Mouse (Mus musculus) kidney, embryonic 15.5 days (tissue): ENCODE measurements around the gene Hsd17b1. TPM values are rescaled to one million over a fixed set of nuclear protein-coding genes. Genes with fewer than 3 reads are reported as not detected.
A peak's percentile ranks its signal among the peaks of the same experiment; 100 is the strongest.

Source experiments
- ATAC-seq: fragments of 200-750 bp; cut with Nextera tagmentation; replicated peaks from 2 replicates; pipeline ENCODE4 v1.8.0; 2017; ENCODE audit warnings: moderate TSS enrichment; ENCODE audit not compliant: low FRiP score
- H3K27ac ChIP-seq: fragments of 300-500 bp; sonication (generic); 2 replicates; pipeline ENCODE4 v1.5.1; 2015; ENCODE audit warnings: mild to moderate bottlenecking, inconsistent platforms
- H3K27me3 ChIP-seq: fragments of 300-500 bp; sonication (generic); 2 replicates; pipeline ENCODE4 v1.6.1; 2015; ENCODE audit warnings: inconsistent platforms
- H3K36me3 ChIP-seq: fragments of 300-500 bp; sonication (generic); 2 replicates; pipeline ENCODE4 v1.6.1; 2015; ENCODE audit warnings: inconsistent platforms
- H3K4me1 ChIP-seq: fragments of 300-500 bp; sonication (generic); 2 replicates; pipeline ENCODE4 v1.6.1; 2015; ENCODE audit warnings: inconsistent platforms
- H3K4me2 ChIP-seq: fragments of 300-500 bp; sonication (generic); 2 replicates; pipeline ENCODE4 v1.6.1; 2015; ENCODE audit warnings: moderate library complexity, mild to moderate bottlenecking, inconsistent platforms
- H3K4me3 ChIP-seq: fragments of 300-500 bp; sonication (generic); replicated peaks from 2 replicates; pipeline ENCODE4 v1.5.1; 2015; ENCODE audit warnings: mild to moderate bottlenecking, inconsistent platforms
- H3K9ac ChIP-seq: fragments of 300-500 bp; sonication (generic); 2 replicates; pipeline ENCODE4 v1.6.1; 2015; ENCODE audit warnings: mild to moderate bottlenecking, inconsistent platforms
- H3K9me3 ChIP-seq: fragments of 300-500 bp; sonication (generic); replicated peaks from 2 replicates; pipeline ENCODE4 v1.6.1; 2016; ENCODE audit warnings: inconsistent platforms
- WGBS: fragments of 180-500 bp; shearing (Covaris S2); methylation state at CpG from one replicate; pipeline ENCODE4 v1.1.7; 2015; ENCODE audit warnings: mixed read lengths; 5-methylcytosine and 5-hydroxymethylcytosine counted together
- polyA plus RNA-seq: library from polyadenylated mRNA; unstranded; fragments of >200 nt; fragmentation: Nextera tagmentation; extraction: Ambion mirVana; gene quantifications from 2 replicates; pipeline ENCODE4 v1.2.1, GENCODE M21; 2015

Gene Hsd17b1
- polyA plus RNA-seq, 1 experiment from 2014 or later: 0.19 TPM

DNA sequence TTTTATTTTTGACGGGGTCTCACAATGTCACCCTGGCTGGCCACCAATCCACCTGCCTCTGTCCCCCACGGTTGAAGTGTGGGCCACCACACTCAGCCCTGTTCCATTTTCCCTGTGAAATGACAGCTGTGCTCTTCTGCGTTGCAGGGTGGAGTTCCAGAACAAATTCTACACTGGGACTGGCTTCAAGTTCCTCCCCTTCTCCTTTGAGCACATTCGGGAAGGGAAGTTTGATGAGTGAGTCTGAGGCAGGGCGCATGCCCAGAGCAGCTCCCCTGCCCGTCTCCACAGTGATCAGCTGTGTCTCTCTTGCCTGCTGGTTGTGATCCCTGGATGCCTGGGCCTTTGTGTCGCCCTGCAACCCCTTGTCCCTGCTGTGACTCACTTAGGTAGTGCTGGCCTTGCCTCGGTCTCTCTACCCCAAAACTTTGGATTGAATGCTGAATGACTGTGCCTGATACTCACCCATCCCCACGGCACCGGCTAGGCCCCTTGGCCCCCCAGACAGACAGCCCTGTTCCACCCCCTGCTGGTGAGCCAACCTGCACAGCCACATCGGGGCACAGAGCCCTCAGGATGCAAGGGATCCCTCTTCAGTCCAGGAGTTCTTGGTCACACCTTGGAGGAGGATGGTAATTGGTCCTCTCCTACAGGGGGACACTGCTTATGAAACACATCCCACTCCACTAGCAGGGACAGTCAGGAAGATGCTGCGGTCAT lies 15.9 kb upstream of the Hsd17b1 start:
- WGBS: 81% methylated on average over 12 of the region's 12 CpGs
- peaks cover 75% of the 10 kb centered on the region for H3K4me1 ChIP-seq

DNA sequence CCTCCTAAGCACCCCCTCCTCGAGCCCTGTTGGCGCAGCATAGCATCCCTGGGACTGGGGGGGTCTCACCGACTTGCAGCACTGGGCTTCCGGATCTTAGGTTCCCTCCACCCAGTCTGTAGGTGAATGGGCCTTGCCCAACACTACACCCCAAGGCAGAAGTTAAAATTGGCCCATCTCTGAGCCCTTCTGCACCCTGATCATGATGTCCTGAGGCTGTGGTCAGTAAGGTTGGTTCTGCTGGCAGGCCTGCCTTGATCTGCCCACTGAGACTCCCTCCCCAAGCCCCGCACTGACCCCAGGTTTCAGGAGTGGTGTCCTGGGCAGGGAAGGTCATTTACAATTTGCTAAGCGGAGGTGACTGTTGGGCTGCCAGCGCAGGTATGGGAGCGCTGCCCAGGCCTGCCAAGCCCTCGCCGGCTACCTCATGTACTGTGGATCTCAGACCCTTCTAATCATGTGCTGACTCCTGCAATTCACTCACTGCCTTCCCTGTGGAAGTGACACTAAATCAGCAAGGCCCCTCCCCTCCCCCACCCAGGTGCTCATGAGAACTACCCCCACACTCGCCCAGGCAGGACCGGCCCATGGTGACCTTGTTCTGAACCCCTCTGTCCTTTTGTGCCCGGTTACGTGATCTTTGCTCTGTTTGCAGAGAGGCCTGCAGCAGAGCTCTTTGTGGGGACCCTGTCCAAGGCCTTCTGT lies 15.1 kb upstream of the Hsd17b1 start:
- peak; percentile 20; the same call in 1 of the 2 replicates for ATAC-seq
- WGBS: 57% methylated on average over 14 of the region's 14 CpGs
- H3K9ac ChIP-seq: peak overlapping the region; percentile 21; the same call in 1 of the 2 replicates

More for the DNA sequence above, 15.9 kb upstream of the Hsd17b1 start:
- no peak for ATAC-seq
- no peak overlapping the region for H3K9ac ChIP-seq
- no peaks in the 10 kb centered on the region for H3K27me3 ChIP-seq
- no peak overlapping the region for H3K4me2 ChIP-seq
- H3K36me3 ChIP-seq: peaks cover 13% of the 10 kb centered on the region
- no peak overlapping the region for H3K4me3 ChIP-seq
- peak overlapping the region; percentile 95 for H3K27ac ChIP-seq
- H3K9me3 ChIP-seq: no peaks in the 10 kb centered on the region

DNA sequence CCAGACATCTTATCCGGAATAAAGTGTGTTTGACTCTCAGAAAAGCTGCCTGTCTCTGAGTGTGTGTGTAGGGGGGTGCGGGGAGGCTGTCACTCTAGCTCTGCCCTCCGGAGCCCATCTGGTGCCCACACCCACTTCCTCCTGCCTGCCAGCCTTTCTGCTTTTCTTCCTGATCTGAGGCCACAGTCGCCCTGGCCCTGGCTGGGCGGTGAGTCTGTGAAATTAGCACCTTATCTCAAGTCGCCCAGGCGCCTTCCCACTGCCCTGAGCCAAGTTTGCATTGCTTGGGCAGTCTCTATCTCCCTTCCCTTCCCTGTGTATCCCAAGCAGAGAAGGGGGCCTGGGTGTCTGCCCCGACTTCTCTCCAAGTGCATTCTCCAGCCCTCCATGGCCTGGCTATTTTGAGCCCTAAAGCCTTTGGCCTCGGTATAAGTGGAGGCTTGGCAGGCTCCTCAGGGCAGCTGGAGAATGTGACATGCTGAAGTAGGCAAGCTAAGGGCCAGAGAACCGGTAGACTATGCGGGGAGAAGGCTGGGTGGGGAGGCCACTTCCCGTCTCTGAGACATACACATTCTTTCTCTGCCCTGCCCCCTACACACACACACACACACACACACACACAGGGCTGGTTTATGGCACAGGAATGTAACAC lies 14.4 kb upstream of the Hsd17b1 start:
- WGBS: 19% methylated on average over 12 of the region's 12 CpGs
- ATAC-seq: peak; percentile 69
- Histone ChIP-seq H3K36me3 (peaks cover 9% of the 10 kb centered on the region), H3K9me3 (no peaks in the 10 kb centered on the region), H3K4me2 (0 out of 2 replicates have a peak overlapping the region, but pooled peaks have one; percentile 19), H3K27ac (peak overlapping the region; percentile 95), H3K9ac (peak overlapping the region; percentile 15; the same call in 1 of the 2 replicates), H3K4me3 (no peak overlapping the region), H3K4me1 (peaks cover 66% of the 10 kb centered on the region), H3K27me3 (peaks cover 6% of the 10 kb centered on the region; the same call in 1 of the 2 replicates)

More for the DNA sequence above, 15.1 kb upstream of the Hsd17b1 start:
- 0 out of 2 replicates have a peak overlapping the region, but pooled peaks have one; percentile 19 for H3K4me2 ChIP-seq
- peaks cover 9% of the 10 kb centered on the region for H3K36me3 ChIP-seq
- H3K4me3 ChIP-seq: no peak overlapping the region
- 0 out of 2 replicates have a peak, but pooled peaks cover 3% of the 10 kb centered on the region for H3K27me3 ChIP-seq
- no peaks in the 10 kb centered on the region for H3K9me3 ChIP-seq
- H3K27ac ChIP-seq: peak overlapping the region; percentile 95
- peaks cover 73% of the 10 kb centered on the region for H3K4me1 ChIP-seq

DNA sequence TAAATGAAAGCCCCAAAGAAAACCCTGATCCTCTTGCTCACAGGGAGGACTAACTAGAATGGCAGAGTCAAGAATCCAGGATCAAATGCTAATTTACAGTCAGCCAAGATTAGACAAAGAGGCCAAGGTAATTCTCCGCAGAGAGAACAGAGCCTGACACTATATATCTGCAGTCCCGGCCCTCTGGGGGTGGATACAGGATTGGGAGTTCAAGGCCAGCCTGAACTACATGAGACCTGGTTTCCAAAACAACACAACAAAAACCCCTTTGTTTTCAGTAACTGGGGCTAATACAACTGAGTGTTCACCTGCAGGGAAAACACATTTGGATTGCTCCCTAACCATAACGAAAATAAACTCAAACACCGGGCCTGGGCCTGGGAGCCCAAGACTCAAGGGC lies 13.7 kb upstream of the Hsd17b1 start:
- H3K4me1 ChIP-seq: peaks cover 64% of the 10 kb centered on the region
- 76% methylated on average over 4 of the region's 4 CpGs for WGBS
- no peak overlapping the region for H3K4me2 ChIP-seq
- H3K9me3 ChIP-seq: no peaks in the 10 kb centered on the region
- ATAC-seq: no peak
- no peak overlapping the region for H3K4me3 ChIP-seq
- no peak overlapping the region for H3K9ac ChIP-seq
- peaks cover 13% of the 10 kb centered on the region; the same call in 1 of the 2 replicates for H3K27me3 ChIP-seq
- H3K27ac ChIP-seq: peak overlapping the region; percentile 95
- peaks cover 9% of the 10 kb centered on the region for H3K36me3 ChIP-seq

DNA sequence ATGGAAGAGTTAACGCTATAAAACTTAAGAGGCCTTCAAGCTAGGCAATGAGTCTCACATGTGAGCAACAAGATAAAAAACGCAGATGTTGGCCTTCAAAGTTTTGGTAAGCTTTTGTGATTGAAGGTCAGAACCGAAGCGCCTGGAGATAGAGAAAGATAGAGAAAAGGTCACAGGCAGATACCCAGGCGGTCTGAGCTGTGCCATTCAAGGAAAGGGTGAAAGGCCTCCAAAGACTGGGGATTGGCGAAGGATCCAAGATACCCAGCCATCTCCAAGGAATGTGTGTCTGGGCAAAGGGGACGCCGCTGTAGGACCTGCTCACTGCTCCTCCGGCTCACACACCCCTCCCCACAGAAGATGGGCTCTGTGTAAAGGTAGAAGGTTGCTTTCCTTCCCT lies 13.2 kb upstream of the Hsd17b1 start:
- Histone ChIP-seq H3K36me3 (peaks cover 9% of the 10 kb centered on the region), H3K9me3 (no peaks in the 10 kb centered on the region), H3K27ac (no peak overlapping the region), H3K4me3 (no peak overlapping the region), H3K9ac (no peak overlapping the region), H3K4me1 (peaks cover 62% of the 10 kb centered on the region), H3K4me2 (no peak overlapping the region), H3K27me3 (peaks cover 13% of the 10 kb centered on the region; the same call in 1 of the 2 replicates)
- no peak for ATAC-seq
- 93% methylated on average over 9 of the region's 9 CpGs for WGBS

DNA sequence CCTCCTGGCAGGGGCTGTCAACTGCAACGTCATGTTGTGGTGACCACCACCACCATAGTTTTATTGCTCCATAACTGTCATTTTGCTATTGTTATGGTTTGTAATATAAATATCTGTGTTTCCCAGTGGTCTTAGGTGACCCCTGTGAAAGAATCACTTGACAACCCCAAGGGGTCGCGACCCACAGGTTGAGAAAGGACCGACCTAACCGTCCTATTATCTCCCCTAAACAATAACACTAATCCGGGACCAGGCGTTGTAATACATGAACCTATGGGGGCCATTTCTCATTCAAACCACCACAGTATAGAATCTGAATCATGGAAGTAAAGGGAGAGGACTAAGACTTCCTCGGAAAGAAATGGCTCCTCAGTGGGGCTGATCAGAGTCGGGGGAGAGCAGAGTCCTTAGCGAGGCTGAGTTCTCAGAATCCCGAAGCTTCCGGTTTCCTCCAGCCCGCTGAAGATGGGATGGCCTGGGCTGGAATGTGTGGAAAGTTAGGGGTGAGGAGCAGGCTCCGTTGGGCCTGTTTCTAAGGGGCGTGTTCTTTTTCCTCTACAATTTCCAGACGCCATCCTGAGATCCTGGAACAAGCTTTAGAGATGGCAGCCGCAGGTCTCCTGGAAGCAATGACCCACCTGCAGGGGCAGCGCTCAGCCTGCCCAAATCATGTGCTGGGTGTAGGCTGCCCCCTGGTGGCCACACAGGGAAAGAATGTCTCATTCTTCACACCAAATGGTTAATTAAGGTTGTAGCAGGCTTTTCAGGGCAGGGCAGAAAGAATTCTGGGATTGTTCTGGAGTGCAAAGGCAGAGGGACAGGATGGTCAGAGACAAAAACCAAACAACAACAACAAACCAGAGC lies 11.4 kb upstream of the Hsd17b1 start:
- WGBS: 22% methylated on average over 18 of the region's 18 CpGs
- Histone ChIP-seq H3K9ac (peak overlapping the region; percentile 33; the same call in 1 of the 2 replicates), H3K9me3 (no peaks in the 10 kb centered on the region), H3K4me3 (peak overlapping the region; percentile 36), H3K27me3 (peaks cover 13% of the 10 kb centered on the region; the same call in 1 of the 2 replicates), H3K27ac (no peak overlapping the region), H3K36me3 (peaks cover 9% of the 10 kb centered on the region), H3K4me1 (peaks cover 56% of the 10 kb centered on the region), H3K4me2 (peak overlapping the region; percentile 71)
- ATAC-seq: no peak

DNA sequence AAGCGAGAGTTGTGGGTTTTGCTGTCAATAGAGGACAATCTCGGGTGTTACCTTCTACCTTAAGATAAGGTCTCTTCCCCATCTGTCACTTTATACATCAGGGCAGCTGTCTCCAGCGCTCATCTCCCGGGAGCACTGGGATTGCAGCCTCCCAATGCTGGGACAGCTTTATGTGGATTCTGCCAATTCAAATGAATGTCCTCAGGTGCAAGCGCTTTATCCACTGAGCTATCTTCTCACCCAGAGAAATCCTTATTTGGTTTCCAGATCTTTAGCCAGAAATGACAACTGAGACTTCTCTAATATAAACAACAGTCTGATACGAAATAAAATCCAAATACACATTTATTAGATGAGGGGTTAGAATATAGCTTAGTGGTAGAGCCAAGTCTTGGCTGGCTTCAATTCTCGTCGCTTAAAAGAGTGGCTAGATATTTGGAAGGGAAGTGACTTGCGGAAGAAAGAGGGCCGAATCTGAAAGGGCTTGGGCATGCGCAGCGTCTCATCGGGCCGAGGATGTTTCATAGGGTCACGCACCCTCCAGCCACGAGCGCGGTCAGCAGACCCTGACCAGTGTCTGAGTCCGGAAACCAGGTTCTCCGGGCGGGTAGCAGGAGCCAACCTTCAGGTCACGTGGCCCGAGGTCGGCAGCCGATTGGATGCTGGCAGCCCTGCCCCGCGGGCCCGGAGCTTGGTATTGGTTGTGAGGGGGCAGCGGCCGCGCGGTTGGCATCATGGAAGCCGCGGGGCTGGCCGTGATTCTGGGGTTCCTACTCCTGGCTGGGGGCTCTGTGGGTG lies 8.6 kb upstream of the Hsd17b1 start, which contains the start of gene Naglu:
Naglu (plus strand) TSS at position 622 of the 798 bp plus-strand sequence.
- Histone ChIP-seq H3K9me3 (no peaks in the 10 kb centered on the region), H3K27me3 (peaks cover 13% of the 10 kb centered on the region; the same call in 1 of the 2 replicates), H3K9ac (peak within 1 kb of the TSS; percentile 74), H3K27ac (peak within 1 kb of the TSS; percentile 5; the same call in 1 of the 2 replicates), H3K4me1 (peaks cover 29% of the 10 kb centered on the region), H3K4me3 (peak within 1 kb of the TSS; percentile 68), H3K36me3 (no peaks in the 10 kb centered on the region), H3K4me2 (peak within 1 kb of the TSS; percentile 98)
- WGBS: 4% methylated on average over 35 of the region's 35 CpGs
- peak; percentile 90 for ATAC-seq

DNA sequence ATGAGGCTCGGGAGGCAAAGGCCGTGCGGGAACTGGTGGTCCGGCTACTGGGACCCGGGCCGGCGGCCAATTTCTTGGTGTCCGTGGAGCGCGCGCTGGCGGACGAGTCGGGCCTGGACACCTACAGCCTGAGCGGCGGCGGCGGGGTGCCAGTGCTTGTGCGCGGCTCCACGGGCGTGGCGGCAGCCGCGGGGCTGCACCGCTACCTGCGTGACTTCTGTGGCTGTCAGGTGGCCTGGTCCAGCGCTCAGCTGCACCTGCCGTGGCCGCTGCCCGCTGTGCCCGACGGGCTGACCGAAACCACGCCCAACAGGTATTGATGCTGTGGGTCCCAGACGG lies 8.1 kb upstream of the Hsd17b1 start:
- peak overlapping the region; percentile 98 for H3K4me2 ChIP-seq
- peak; percentile 41 for ATAC-seq
- peaks cover 13% of the 10 kb centered on the region; the same call in 1 of the 2 replicates for H3K27me3 ChIP-seq
- WGBS: under 1% methylated on average over 36 of the region's 36 CpGs
- H3K4me1 ChIP-seq: peaks cover 29% of the 10 kb centered on the region
- H3K27ac ChIP-seq: peak overlapping the region; percentile 5; the same call in 1 of the 2 replicates
- H3K9me3 ChIP-seq: no peaks in the 10 kb centered on the region
- H3K4me3 ChIP-seq: peak overlapping the region; percentile 68
- peak overlapping the region; percentile 74 for H3K9ac ChIP-seq
- no peaks in the 10 kb centered on the region for H3K36me3 ChIP-seq

DNA sequence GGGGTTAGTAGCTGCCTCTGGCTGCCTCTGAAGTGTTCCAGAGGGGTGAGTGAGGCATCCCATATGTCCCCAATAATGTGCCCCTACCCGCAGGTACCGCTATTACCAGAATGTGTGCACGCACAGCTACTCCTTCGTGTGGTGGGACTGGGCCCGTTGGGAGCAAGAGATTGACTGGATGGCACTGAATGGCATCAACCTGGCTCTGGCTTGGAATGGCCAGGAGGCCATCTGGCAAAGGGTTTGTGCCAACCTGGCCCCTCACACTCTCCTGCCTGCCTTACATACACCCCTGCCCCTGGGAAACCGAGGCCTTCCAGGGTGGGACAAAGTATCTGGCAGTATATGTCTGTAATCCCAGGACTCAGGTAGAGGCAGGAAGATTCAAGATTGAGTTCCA lies 7.2 kb upstream of the Hsd17b1 start:
- H3K9ac ChIP-seq: peak overlapping the region; percentile 74; the same call in 1 of the 2 replicates
- H3K4me2 ChIP-seq: peak overlapping the region; percentile 98
- H3K4me3 ChIP-seq: peak overlapping the region; percentile 68
- peaks cover 13% of the 10 kb centered on the region; the same call in 1 of the 2 replicates for H3K27me3 ChIP-seq
- WGBS: 77% methylated on average over 6 of the region's 6 CpGs
- peaks cover 29% of the 10 kb centered on the region for H3K4me1 ChIP-seq
- no peak overlapping the region for H3K27ac ChIP-seq
- H3K36me3 ChIP-seq: no peaks in the 10 kb centered on the region
- no peaks in the 10 kb centered on the region for H3K9me3 ChIP-seq
- no peak for ATAC-seq

DNA sequence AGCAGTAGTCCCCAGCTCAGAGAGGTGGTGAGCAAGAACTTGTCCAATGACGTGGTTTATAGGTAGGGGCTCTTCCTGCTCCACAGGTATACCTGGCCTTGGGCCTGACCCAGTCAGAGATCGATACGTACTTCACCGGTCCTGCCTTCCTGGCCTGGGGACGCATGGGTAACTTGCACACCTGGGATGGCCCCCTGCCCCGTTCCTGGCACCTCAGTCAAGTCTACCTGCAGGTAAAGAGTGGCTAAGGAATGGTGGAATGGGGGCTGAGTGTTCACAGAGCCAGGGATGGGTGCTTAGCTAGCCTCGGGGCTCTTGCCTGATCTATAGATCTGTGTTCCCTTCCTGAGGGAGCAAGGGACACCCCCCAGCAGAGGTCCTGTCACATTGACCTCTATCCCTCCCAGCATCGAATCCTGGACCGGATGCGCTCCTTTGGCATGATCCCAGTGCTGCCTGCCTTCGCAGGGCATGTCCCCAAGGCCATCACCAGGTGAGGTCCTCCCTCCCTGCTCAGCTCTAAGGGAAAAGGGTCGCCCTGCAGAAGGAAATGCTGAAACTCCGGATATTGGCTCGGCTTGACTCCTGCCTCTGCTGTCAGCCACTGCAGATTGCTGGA lies 6.3 kb upstream of the Hsd17b1 start:
- no peak overlapping the region for H3K4me2 ChIP-seq
- 0 out of 2 replicates have a peak, but pooled peaks cover 5% of the 10 kb centered on the region for H3K36me3 ChIP-seq
- H3K4me3 ChIP-seq: no peak overlapping the region
- H3K9me3 ChIP-seq: no peaks in the 10 kb centered on the region
- peaks cover 18% of the 10 kb centered on the region for H3K27me3 ChIP-seq
- H3K27ac ChIP-seq: no peak overlapping the region
- H3K4me1 ChIP-seq: peaks cover 20% of the 10 kb centered on the region
- ATAC-seq: no peak
- no peak overlapping the region for H3K9ac ChIP-seq
- WGBS: 73% methylated on average over 14 of the region's 14 CpGs
